Mouse (Mus musculus) adrenal gland, adult 18-20 months (tissue): Measurements from ENCODE around the gene Sf3a2. TPM values are rescaled to one million over a fixed set of nuclear protein-coding genes. Genes with fewer than 3 reads are reported as not detected.

Source experiments
- DNase-seq, 2 experiments: peaks; one replicate each; pipeline ENCODE4 v3.0.0; 2021 to 2022; ENCODE audit warnings: low spot score in 2 of 2
- microRNA-seq, 2 experiments: library from miRNA; unstranded; fragments of <30 nt; microRNA quantifications; one replicate each; pipeline ENCODE4 v1.2.0; 2021; ENCODE audit warnings: borderline number of aligned reads in 2 of 2
- total RNA-seq, 2 experiments: library from RNA; stranded (reverse); gene quantifications; 1 replicate in 1 of 2; 2 replicates in 1 of 2; pipeline ENCODE4 v1.2.3; 2021

Gene Sf3a2
- total RNA-seq, 2 experiments from 2014 or later = 47.8 to 50.5 TPM

DNA sequence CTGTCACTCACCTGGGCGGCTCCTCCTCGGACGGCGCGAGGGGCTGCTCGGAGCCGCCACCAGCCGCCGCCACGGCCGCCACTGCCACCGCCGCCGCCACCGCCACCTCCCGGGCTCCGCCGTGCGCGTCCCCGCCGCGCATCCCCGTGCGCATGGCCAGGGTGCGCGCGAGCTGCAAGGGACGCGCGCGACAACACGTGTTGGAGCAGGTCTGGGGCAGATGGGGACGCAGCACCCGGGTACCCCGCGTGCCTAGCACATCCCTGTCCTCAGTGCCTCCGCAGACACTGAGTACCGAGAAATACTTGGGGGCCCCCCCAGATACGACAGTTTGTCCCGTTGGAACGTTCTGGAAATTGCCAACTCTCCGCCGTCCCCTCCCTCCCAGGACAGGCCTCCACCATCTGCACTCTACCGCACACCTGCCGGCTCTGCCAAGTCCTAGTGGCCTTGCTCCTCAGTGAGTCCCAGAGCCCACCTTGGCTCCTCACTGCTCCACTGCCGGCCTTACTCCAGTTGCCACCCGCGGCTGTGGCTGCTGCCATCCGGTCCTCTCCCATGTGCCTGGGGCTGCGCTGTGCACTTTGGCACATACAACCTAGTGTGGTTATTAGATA lies 46.0 kb downstream of the Sf3a2 start, which contains the start of gene Lingo3:
Lingo3 (minus strand) TSS at position 109 of the 617 bp plus-strand sequence.
- DNase-seq = no peak

DNA sequence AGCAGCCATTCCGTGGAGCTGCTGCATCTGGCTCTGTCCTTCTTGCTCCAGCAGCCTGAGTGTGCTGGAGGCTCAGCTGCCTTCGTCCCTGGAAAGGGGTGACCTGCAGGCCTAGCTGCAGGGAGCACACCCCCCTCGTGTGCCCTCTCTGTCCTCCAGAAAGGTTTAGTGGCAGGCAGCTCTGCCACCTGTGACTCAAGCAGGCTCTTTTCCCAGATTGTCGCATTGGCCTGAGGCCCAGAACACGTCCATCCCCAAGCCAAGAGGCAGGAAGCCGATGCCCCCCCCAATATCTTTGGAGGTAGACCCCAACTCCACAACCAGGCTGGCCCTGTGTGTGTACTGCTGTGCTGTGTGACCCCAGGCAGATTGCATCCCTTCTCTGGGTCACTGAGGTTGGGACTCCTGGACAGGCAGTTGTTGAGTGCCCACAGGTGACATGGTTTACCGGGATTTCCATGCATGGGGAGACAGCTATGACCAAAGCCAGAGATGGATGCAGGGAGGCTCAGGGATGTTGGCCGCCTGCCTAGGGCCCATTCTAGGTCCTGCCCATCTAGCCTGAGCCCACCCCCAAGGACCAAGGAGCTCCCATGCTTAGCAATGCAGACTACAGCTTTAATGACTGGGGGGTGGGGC lies 47.2 kb downstream of the Sf3a2 start:
- no peak for DNase-seq

DNA sequence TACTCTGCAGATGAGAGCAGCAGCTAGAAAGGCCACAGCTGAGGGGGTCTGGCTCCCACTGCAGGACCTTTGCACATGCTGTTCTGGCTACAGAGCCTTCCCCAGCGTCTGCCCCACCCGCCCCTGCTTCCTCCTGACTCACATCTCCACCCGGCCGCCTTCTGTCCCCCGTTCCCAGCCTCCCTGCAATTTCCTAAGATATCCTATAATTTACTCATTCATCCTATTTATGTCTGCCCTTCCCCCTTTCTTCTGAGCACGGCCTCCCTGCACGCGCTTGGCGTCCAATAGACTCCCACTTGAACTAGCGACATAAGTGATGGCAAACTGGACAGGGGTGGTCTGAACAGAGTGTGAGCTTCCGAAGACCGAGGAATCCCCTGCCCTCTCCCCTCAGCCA lies 47.7 kb downstream of the Sf3a2 start:
- DNase-seq = no peak

DNA sequence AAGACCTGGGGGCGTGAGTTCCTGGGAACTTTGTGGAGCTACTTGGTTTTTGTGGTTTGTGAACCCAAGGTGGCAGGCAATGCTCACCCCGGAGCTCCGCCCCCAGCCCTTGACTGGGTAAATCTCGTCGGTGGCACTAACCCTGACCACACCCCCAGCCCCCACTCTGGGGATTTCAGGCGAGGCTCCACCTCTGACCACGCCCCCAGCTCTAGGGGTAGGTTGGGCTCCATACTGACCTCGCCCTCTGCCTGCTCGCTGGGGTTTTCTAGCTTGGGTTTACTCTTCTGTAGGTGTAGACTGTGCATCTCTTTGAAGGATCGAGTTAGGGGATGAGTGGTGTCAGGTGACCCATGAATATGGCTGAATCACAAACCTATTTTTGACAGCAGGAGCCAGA lies 50.6 kb downstream of the Sf3a2 start:
- no peak for DNase-seq

Small RNAs within 50 kb of the gene (microRNA-seq; reads per million reads assigned to microRNA genes)
- gene Mir1982 = 3.3 to 3.7 reads per million in 2 experiments

Other genes starting within 250 kb of the Sf3a2 start
- gene Rexo1, start 236.6 kb upstream of the Sf3a2 start, total RNA-seq = 10 to 100 TPM; 32.9 to 48.4 TPM
- gene Klf16, start 220.9 kb upstream of the Sf3a2 start, total RNA-seq = 10 to 100 TPM; 11.3 to 12.3 TPM
- 100 to 1,000 TPM in 1 of 2 experiments, 10 to 100 TPM in 1; 94.5 to 102 TPM for gene Abhd17a, start 207.9 kb upstream of the Sf3a2 start, total RNA-seq
- gene Scamp4, start 195.3 kb upstream of the Sf3a2 start, total RNA-seq = 10 to 100 TPM; 49.7 to 54.4 TPM
- gene Adat3, start 195.3 kb upstream of the Sf3a2 start, total RNA-seq = 1 to 10 TPM; 1.8 to 2.1 TPM
- 1 to 10 TPM; 2.6 to 3.0 TPM for gene Gm49322, start 192.2 kb upstream of the Sf3a2 start, total RNA-seq
- gene Csnk1g2, start 175.4 kb upstream of the Sf3a2 start, total RNA-seq = 100 to 1,000 TPM; 134 to 140 TPM
- gene Btbd2, start 141.1 kb upstream of the Sf3a2 start, total RNA-seq = 10 to 100 TPM; 51.4 to 58.5 TPM
- gene Mknk2, start 120.1 kb upstream of the Sf3a2 start, total RNA-seq = 100 to 1,000 TPM; 162 to 331 TPM
- 10 to 100 TPM; 16.1 to 29.6 TPM for gene Mob3a, start 96.2 kb upstream of the Sf3a2 start, total RNA-seq
- 10 to 100 TPM; 11.0 to 18.0 TPM for gene Izumo4, start 96.0 kb upstream of the Sf3a2 start, total RNA-seq
- gene Ap3d1, start 55.9 kb upstream of the Sf3a2 start, total RNA-seq = 100 to 1,000 TPM in 1 of 2 experiments, 10 to 100 TPM in 1; 97.1 to 104 TPM
- gene Dot1l, start 43.0 kb upstream of the Sf3a2 start, total RNA-seq = 10 to 100 TPM; 61.0 to 66.4 TPM
- 10 to 100 TPM; 69.0 to 87.2 TPM for gene Plekhj1, start 428 bp downstream of the Sf3a2 start, total RNA-seq
- gene Amh, start 7.0 kb downstream of the Sf3a2 start, total RNA-seq = 1 to 10 TPM in 1 of 2 experiments, under 1 TPM in 1; 0.83 to 1.5 TPM
- 1 to 10 TPM; 4.0 to 7.3 TPM for gene Jsrp1, start 15.3 kb downstream of the Sf3a2 start, total RNA-seq
- gene Oaz1, start 28.5 kb downstream of the Sf3a2 start, total RNA-seq = 100 to 1,000 TPM; 903 to 981 TPM
- 1 to 10 TPM; 4.1 to 6.3 TPM for gene Lingo3, start 45.8 kb downstream of the Sf3a2 start, total RNA-seq
- gene Lsm7, start 57.0 kb downstream of the Sf3a2 start, total RNA-seq = 10 to 100 TPM; 22.9 to 34.3 TPM
- gene Sppl2b, start 57.1 kb downstream of the Sf3a2 start, total RNA-seq = 10 to 100 TPM; 24.0 to 28.3 TPM
- gene Tmprss9, start 73.7 kb downstream of the Sf3a2 start, total RNA-seq = under 1 TPM; 0.10 to 0.13 TPM
- 100 to 1,000 TPM; 208 to 219 TPM for gene Timm13, start 102.8 kb downstream of the Sf3a2 start, total RNA-seq
- 10 to 100 TPM; 14.1 to 15.2 TPM for gene Lmnb2, start 120.0 kb downstream of the Sf3a2 start, total RNA-seq
- 10 to 100 TPM; 34.1 to 75.0 TPM for gene Gadd45b, start 131.9 kb downstream of the Sf3a2 start, total RNA-seq
- gene Gng7, start 216.7 kb downstream of the Sf3a2 start, total RNA-seq = 10 to 100 TPM in 1 of 2 experiments, 1 to 10 TPM in 1; 7.0 to 11.1 TPM
- 1 to 10 TPM; 1.7 to 1.8 TPM for gene Diras1, start 227.5 kb downstream of the Sf3a2 start, total RNA-seq
- 10 to 100 TPM; 25.6 to 44.1 TPM for gene Slc39a3, start 239.2 kb downstream of the Sf3a2 start, total RNA-seq